Mouse (Mus musculus): Measurements from ENCODE around the gene Sdad1.

The Sdad1 gene

GRCm38 (mm10) chr5:92312046-92312715, 1.9 kb upstream of the Sdad1 start:
- in situ Hi-C loops (cut with MboI, MseI), result loop anchor here (5.0 kb wide), 1 partner anchor 70 kb away; no protein-coding TSS in a partner anchor

- in situ Hi-C loops (cut with MboI, MseI), result no loop called here
Observed at GRCm38 (mm10) chr5:92304291-92304690, 6.0 kb downstream of the Sdad1 start.

GRCm38 (mm10) chr5:92302149-92302840, 8.0 kb downstream of the Sdad1 start:
- in situ Hi-C loops (cut with MboI, MseI), result no loop called here

- in situ Hi-C loops (cut with MboI, MseI), result no loop called here
Observed at GRCm38 (mm10) chr5:92294525-92294924, 15.8 kb downstream of the Sdad1 start.

DNA sequence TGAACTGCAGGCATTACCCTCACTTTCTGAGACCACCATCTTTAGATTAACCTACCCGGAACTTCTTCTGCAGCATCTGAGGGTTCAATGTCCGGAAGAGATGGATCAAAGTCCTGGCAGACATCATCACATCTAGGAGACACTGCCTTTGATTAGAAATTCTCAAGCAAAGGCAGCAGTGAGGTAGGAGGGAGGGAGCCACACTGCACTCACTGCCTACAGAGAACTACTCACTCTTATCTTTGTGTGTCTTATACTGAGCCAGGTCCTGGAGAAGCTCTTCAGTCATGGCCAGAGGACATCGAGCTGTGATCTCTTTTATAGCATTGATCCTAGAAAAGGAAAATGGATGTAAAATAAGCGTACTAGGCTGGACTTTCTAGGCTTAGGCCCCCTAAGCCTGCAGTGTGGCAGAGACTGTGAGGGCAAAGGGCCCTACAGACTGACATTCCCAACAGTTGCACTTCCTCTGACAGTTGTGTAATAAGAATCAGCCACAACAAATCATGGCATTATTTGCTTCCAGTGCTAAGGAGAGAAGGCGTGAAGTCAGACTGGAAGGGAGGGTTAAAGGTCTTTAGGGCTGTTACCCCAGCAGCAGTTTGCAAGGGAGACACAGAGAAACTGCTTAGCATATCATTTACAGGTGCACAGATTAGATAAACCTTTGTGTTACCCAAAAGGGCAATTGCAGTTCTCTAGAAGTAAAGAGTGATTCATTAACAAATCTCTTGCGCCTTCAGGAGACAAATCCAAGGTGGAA, 18.4 kb downstream of the Sdad1 start:
- in situ Hi-C loops (cut with MboI, MseI), result no loop called here

DNA sequence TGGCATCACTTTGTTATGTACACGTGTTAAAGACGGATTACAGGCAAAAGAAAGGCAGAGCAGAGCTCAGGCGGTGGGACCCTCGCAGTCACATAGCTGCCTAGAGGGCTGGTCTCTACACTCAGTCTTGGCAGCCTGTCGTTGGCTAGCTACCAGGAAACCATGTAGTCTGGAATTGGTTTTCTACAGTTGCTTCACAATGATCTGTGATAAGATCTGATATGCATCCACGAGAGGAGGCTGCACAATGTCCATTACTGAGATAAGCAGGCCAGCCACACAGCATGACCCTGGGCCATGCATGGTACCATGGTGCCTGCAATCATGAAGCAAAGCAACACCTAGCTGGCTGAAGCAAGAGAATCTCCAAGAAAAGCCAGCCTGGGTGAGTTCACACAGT, 22.4 kb downstream of the Sdad1 start:
- in situ Hi-C loops (cut with MboI, MseI), result loop anchor here (5.0 kb wide), 1 partner anchor 91 kb away; no protein-coding TSS in a partner anchor

- in situ Hi-C loops (cut with MboI, MseI), result no loop called here
Observed at GRCm38 (mm10) chr5:92283107-92283506, 27.2 kb downstream of the Sdad1 start.

- in situ Hi-C loops (cut with MboI, MseI), result no loop called here
Observed at GRCm38 (mm10) chr5:92282571-92282970, 27.7 kb downstream of the Sdad1 start.

- in situ Hi-C loops (cut with MboI, MseI), result no loop called here
Observed at GRCm38 (mm10) chr5:92278942-92279537, 31.2 kb downstream of the Sdad1 start.

GRCm38 (mm10) chr5:92277437-92278394, 32.6 kb downstream of the Sdad1 start, which contains the start of gene Naaa:
TSS of gene Naaa (minus strand) at chr5:92278170.
- in situ Hi-C loops (cut with MboI, MseI), result no loop called here

- in situ Hi-C loops (cut with MboI, MseI), result no loop called here
Observed at GRCm38 (mm10) chr5:92270496-92270895, 39.8 kb downstream of the Sdad1 start.

DNA sequence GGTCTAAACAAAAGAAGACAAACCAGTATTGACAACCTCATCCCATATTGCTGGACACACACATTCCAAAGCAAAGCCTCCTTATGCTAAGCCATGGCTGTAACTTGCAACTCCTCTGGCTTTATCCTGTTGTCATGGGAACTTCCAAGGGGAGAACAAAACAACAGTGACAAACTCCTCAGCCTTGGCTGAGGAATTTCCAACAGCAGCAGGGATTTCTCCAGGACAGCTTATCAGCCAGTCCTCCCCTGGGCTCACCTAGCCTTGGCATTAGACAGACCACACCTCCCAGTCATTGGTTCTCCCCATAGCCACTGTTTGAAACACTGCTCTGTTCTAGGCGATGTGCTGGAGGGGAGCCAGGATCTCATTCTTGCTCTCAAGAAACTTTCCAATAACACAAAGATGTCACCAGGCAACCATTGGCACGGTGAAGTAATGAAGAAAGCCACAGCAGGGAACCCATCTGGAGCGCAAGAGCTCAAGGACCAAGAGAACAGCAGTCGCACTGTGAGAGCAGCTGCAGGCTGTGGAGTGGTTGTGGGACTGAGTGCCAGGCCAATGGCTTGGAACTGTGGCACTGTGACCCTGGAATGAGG, 46.4 kb downstream of the Sdad1 start:
- in situ Hi-C loops (cut with MboI, MseI), result no loop called here

DNA sequence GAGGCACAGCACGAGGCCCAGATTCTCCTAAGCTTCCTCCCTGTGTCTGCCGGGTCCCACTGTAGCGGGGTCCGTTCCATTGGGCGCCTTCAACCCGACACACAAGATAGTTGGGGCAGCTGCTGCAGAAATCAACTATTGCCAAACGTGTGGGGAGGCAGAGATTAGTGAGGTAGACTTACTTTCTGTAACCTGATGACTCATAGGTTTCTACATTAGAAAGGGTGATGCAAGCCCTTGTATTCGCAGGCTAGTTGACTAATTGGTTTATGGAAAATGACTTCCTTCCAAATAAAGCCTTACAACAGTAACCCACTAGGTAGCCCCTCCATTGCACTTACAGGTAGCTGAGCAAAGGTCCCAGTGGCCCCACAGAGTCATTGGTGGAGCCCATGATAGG, 47.6 kb downstream of the Sdad1 start:
- in situ Hi-C loops (cut with MboI, MseI), result no loop called here

DNA sequence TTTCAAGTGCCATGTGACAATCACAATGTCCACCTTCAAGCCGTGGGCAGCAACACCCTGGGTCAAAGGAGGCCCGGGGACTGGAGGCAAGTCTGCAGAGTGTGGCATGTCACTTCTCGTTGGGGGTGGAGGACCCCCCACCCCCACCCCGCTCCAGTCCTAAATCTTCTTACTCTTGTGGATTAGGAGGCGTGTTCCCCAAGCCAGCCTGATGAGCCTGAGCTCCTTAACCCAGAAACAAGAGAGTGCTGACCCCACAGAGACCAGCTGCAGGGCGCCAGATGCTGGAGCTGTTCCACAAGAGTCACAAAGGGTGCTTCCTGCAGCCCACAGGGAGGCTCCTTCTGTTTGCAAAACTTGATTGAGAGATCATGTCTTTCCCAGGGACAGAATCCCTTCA, 54.1 kb downstream of the Sdad1 start, which contains the start of gene Ppef2:
Ppef2 (minus strand) TSS at position 61 of the 400 bp plus-strand sequence.
- in situ Hi-C loops (cut with MboI, MseI), result no loop called here

DNA sequence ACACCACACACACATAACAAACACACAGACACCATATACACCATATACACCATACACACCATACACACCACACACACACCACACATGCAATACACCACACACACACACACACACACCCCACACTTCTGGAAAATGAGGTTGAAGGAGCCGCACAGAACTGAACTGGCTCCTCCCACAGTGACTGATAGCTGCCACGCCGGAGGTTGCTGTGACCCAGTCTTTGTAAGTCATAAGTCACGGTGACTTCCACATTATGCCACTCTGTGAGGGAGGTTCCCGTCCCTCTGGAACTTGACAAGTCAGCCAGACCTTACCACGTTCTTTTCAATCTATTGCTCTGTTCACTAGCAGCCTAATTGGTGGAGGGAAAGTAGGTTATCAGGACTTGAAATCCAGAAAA, 55.8 kb downstream of the Sdad1 start:
- in situ Hi-C loops (cut with MboI, MseI), result no loop called here

- in situ Hi-C loops (cut with MboI, MseI), result no loop called here
Observed at GRCm38 (mm10) chr5:92252797-92253343, 57.4 kb downstream of the Sdad1 start.

- in situ Hi-C loops (cut with MboI, MseI), result no loop called here
Observed at GRCm38 (mm10) chr5:92252031-92252430, 58.2 kb downstream of the Sdad1 start.

- in situ Hi-C loops (cut with MboI, MseI), result no loop called here
Observed at GRCm38 (mm10) chr5:92248614-92249013, 61.7 kb downstream of the Sdad1 start.

DNA sequence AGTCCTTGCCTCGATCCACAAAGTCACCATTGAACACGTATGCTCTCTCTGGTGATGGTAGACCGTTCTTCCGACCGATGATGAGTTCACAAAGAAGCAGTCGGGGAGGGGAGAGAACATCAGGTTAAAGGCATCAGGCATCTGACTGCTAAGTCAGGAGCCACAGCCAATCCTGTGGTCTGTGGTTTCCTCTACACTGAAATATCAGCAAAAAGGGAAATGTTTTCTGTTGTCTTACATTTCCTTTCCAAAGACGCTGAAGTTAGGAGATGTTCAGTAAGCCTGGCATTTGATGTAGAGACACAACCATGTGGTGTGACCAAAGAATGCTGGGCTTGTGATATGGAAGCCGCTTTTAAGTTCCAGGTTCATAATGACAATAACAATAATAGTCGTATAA, 64.8 kb downstream of the Sdad1 start:
- in situ Hi-C loops (cut with MboI, MseI), result no loop called here

DNA sequence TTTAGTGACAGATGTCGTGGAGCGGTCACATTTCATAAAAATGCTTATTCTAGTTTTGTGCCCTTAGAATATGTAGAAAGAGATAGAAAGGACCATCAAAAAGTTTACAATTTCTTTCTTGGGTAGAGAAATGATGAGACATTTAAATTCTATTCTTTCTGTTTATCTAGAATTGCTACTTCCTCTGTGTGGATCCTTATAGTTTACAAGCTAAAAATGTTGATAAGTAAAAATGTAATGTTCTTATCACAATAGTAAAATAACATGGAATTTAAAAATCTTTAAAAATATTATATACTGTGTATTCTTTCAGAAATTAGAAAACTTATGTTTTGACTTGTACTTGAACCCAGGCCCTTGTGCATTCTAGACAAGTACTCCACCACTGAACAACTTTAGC, 65.4 kb downstream of the Sdad1 start:
- in situ Hi-C loops (cut with MboI, MseI), result no loop called here
